Mouse (Mus musculus) c-Kit-negative CD71-positive TER-119-positive erythroid progenitor cells, embryonic 14.5 days (primary cell): ENCODE measurements around the gene Gm13305.
"Not testable (repeated sequence)": the region's sequence is repeated elsewhere in the genome, so short reads cannot be mapped to it uniquely, and the experiment has no call there.

ENCODE experiments used
- DNase-seq: peaks from one replicate; pipeline ENCODE4 v3.0.0-alpha.2; 2013; ENCODE audit warnings: low read depth, low spot score

Gm13305 gene

DNA sequence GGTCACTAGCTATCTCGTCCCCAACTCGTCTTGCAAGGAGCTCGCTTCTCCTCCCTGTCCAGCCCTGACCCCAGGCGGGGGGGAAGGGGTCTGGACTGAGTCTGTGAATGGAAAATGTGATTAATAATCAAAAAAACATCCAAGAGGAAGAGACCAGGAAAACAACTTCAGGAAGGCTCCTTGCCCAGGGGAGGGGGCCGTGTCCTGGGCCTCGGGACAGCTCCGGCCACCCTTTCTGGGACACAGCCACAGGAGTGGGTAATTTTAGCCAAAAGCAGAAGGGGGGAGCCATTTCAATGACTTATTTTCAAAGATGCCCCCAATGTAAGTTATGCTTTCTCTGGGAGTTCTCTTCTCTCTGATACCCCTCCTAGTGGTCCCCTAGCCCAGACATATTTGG lies at the start of gene Gm13305:
Gene Gm13305, minus strand, starts transcription at position 101 of the 400 bp plus-strand sequence.
- not testable (repeated sequence) for DNase-seq

GRCm38 (mm10) chr4:42184980-42185372 lies 16.6 kb upstream of the Gm13305 start:
- DNase-seq: not testable (repeated sequence)

GRCm38 (mm10) chr4:42184324-42184979 lies 16.0 kb upstream of the Gm13305 start:
- not testable (repeated sequence) for DNase-seq

GRCm38 (mm10) chr4:42183234-42184197 lies 15.1 kb upstream of the Gm13305 start:
- DNase-seq: not testable (repeated sequence)

- not testable (repeated sequence) for DNase-seq
Measured at GRCm38 (mm10) chr4:42178243-42178642, 9.8 kb upstream of the Gm13305 start.

GRCm38 (mm10) chr4:42153136-42153535 lies 15.3 kb downstream of the Gm13305 start, which contains the start of gene Gm13306:
Gene Gm13306 (plus strand): TSS chr4:42153436.
- DNase-seq: not testable (repeated sequence)

- not testable (repeated sequence) for DNase-seq
Measured at GRCm38 (mm10) chr4:42114517-42114916, 53.9 kb downstream of the Gm13305 start, which contains the start of gene Gm13304. Gene Gm13304 (plus strand): TSS chr4:42114817.
